Mouse (Mus musculus) midbrain, embryonic 12.5 days (tissue): ENCODE measurements at regions not wholly inside any gene's neighbourhood (a gene's known extent, or its start where the extent isn't known, plus 50 kb on each side); places are given as distances from the start of the nearest gene placed in this dataset.

ENCODE experiments used
- ATAC-seq: fragments of 200-750 bp; cut with Nextera tagmentation; 2 replicates; pipeline ENCODE4 v1.8.0; 2017; ENCODE audit warnings: low read depth, moderate TSS enrichment, moderate library complexity; ENCODE audit not compliant: low FRiP score
- H3K27ac ChIP-seq: fragments of 300-500 bp; sonication (generic); replicated peaks from 2 replicates; pipeline ENCODE4 v1.5.1; 2016; ENCODE audit warnings: mild to moderate bottlenecking
- H3K27me3 ChIP-seq: fragments of 300-500 bp; sonication (generic); 2 replicates; pipeline ENCODE4 v1.6.1; 2016; ENCODE audit warnings: mild to moderate bottlenecking
- H3K36me3 ChIP-seq: fragments of 300-500 bp; sonication (generic); 2 replicates; pipeline ENCODE4 v1.6.1; 2016
- H3K4me1 ChIP-seq: fragments of 300-500 bp; sonication (generic); 2 replicates; pipeline ENCODE4 v1.6.1; 2016
- H3K4me2 ChIP-seq: fragments of 300-500 bp; sonication (generic); replicated peaks from 2 replicates; pipeline ENCODE4 v1.6.1; 2016; ENCODE audit warnings: mild to moderate bottlenecking, moderate library complexity
- H3K4me3 ChIP-seq: fragments of 300-500 bp; sonication (generic); 2 replicates; pipeline ENCODE4 v1.5.1; 2016; ENCODE audit warnings: mild to moderate bottlenecking
- H3K9ac ChIP-seq: fragments of 300-500 bp; sonication (generic); replicated peaks from 2 replicates; pipeline ENCODE4 v1.6.1; 2016; ENCODE audit warnings: mild to moderate bottlenecking, moderate library complexity
- H3K9me3 ChIP-seq: fragments of 300-500 bp; sonication (generic); 2 replicates; pipeline ENCODE4 v1.6.1; 2016; ENCODE audit warnings: mild to moderate bottlenecking
- WGBS: fragments of 180-500 bp; shearing (Covaris S2); methylation state at CpG from one replicate; pipeline ENCODE4 v1.1.7; 2016; 5-methylcytosine and 5-hydroxymethylcytosine counted together

DNA sequence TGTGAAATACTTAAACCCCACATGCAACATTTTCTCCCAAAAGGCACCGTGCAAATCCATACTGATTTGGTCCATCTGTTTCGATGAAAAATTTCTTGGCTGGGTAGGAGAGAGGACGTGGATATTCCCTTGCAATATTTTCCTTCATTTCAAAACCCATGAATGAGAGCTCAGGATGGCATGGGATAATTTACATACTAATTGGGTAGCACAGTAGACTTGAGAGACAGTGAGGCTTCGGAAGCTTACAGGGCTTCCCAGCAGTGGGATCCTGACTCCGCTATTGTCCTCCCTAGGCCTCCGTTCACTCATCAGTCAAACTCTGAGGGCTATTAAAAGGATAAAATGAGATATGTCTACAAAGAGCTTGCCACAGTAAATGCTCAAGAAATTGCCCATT lies 59.8 kb downstream of the Sox3 start:
- 69% methylated on average over 6 of the region's 6 CpGs for WGBS
- H3K9ac ChIP-seq: no peak overlapping the region
- H3K4me1 ChIP-seq: 0 out of 2 replicates have a peak, but pooled peaks cover 7% of the 10 kb centered on the region
- ATAC-seq: no peak
- H3K4me3 ChIP-seq: no peak overlapping the region
- no peak overlapping the region for H3K4me2 ChIP-seq
- no peak overlapping the region for H3K27ac ChIP-seq
- no peaks in the 10 kb centered on the region for H3K9me3 ChIP-seq
- no peaks in the 10 kb centered on the region for H3K27me3 ChIP-seq
- H3K36me3 ChIP-seq: no peaks in the 10 kb centered on the region

DNA sequence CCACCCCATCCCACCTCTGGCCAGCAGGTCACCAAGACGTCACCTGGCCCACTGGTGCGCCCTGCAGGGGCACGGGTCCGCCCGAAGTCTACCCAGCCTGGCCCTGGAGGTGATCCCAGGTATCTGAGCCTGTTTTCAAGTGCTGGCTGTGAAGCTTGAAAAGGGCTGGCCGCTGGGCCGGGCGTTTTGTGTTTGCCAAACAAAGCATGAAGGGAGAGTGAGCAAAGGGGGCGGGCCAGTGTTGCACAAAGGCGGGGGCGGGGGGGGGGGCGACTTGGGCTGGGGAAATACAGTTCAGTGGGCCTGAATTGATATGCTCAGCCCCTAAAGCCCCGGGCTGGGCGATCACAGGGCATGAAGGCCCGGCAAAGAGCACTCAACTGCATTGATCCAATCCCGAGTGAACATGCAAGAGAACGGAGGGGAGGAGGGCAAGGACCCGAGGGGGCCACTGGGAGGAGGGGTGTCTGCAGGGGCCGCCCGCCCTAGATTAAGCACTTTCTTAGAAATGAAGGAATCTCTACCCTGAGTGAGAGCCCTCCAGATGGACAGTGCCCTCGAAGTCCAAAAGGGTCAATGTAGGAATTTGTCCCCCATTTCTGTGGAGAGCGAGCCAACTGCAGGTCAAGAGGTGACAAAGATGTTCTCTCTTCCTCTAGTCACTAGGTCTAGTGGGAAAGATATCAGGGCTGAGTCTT lies 61.8 kb downstream of the Sox3 start:
- 0 out of 2 replicates have a peak, but pooled peaks cover 7% of the 10 kb centered on the region for H3K4me1 ChIP-seq
- ATAC-seq: peak; percentile 87
- no peaks in the 10 kb centered on the region for H3K9me3 ChIP-seq
- WGBS: 30% methylated on average over 19 of the region's 22 CpGs
- no peak overlapping the region for H3K9ac ChIP-seq
- no peak overlapping the region for H3K4me3 ChIP-seq
- H3K4me2 ChIP-seq: peak overlapping the region; percentile 37
- no peaks in the 10 kb centered on the region for H3K36me3 ChIP-seq
- H3K27me3 ChIP-seq: no peaks in the 10 kb centered on the region
- no peak overlapping the region for H3K27ac ChIP-seq

DNA sequence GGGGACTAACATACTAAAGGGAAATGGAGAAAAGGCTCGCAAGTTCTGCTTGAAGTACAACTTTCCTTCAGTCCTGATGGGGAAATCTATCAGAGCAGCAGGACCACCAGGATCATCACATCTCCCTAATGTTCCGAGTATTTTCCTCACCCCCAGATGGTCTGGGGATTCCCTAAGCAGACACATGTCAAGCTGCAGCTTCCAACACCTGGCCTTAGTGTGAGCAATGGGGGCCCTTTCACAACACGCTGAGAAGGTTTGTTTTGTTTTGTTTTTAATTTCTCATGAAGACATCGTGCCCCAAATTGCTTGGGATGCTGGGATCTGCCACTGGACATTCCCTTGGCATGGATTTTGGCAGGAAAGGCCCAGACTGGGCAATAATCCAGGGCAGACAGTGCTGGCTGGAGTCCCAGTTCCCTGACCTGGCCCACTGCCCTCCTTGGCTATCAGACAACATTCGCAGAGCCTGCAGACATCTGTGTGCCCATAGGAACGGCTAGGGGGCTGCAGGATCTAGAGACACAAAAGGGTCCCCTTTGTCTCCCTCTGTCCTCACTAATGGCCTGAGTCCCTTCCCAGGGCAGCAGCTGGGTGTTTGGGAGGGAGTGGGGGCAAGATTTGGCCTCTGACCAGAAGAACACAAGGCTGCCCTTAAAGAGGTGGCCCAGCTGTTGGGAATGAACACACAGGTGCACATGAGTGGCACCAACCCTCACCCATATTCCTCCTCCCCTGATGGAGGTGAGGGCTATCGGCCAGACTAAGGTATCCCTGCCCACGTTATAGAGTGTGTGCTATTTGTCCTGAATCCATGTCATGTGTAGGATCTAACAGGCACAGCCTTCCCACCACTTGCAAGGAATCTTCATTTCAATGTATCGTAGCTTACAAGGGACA lies 67.8 kb downstream of the Sox3 start:
- no peak for ATAC-seq
- Histone ChIP-seq H3K9me3 (no peaks in the 10 kb centered on the region), H3K27ac (no peak overlapping the region), H3K4me2 (no peak overlapping the region), H3K4me3 (no peak overlapping the region), H3K27me3 (no peaks in the 10 kb centered on the region), H3K9ac (no peak overlapping the region), H3K36me3 (no peaks in the 10 kb centered on the region), H3K4me1 (no peaks in the 10 kb centered on the region)
- WGBS: 82% methylated on average over 9 of the region's 9 CpGs

DNA sequence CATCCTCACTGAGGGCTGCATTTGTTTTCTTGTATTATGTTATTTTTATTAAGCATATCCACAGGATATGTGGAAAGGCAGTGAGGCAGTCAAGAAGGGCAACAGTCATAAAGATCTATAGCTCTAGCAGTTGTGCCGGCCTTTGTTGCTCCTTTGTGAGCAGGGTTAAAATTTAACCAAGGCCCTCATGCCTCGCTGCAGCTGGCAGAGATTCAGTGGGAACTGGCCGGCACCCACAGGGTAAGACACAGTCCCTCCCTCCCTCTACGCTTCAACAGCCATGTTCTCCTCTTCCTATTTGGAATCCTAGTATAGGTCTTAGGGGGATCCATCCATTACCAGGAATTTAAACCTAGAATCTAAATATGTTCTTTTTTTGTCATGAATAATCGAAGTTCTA lies 94.7 kb downstream of the Sox3 start:
- ATAC-seq: no peak

GRCm38 (mm10) chrX:60780766-60781165 lies 112.5 kb downstream of the Sox3 start:
- Histone ChIP-seq H3K4me2 (no peak overlapping the region), H3K9me3 (no peaks in the 10 kb centered on the region), H3K9ac (no peak overlapping the region), H3K27me3 (no peaks in the 10 kb centered on the region), H3K27ac (no peak overlapping the region), H3K36me3 (no peaks in the 10 kb centered on the region), H3K4me1 (no peaks in the 10 kb centered on the region), H3K4me3 (no peak overlapping the region)
- WGBS: 45% methylated on average over 5 of the region's 5 CpGs
- no peak for ATAC-seq

More for the DNA sequence above, 94.7 kb downstream of the Sox3 start:
- Histone ChIP-seq H3K9ac (no peak overlapping the region), H3K36me3 (no peaks in the 10 kb centered on the region), H3K9me3 (no peaks in the 10 kb centered on the region), H3K4me3 (no peak overlapping the region), H3K27me3 (no peaks in the 10 kb centered on the region), H3K4me2 (no peak overlapping the region), H3K4me1 (0 out of 2 replicates have a peak, but pooled peaks cover 8% of the 10 kb centered on the region), H3K27ac (no peak overlapping the region)
- WGBS: 70% methylated on average over 5 of the region's 5 CpGs

- H3K4me2 ChIP-seq: no peak overlapping the region
- H3K27ac ChIP-seq: no peak overlapping the region
- H3K9me3 ChIP-seq: no peaks in the 10 kb centered on the region
- H3K4me1 ChIP-seq: no peaks in the 10 kb centered on the region
- H3K36me3 ChIP-seq: no peaks in the 10 kb centered on the region
- 59% methylated on average over 2 of the region's 2 CpGs for WGBS
- H3K9ac ChIP-seq: no peak overlapping the region
- no peaks in the 10 kb centered on the region for H3K27me3 ChIP-seq
- ATAC-seq: no peak
- no peak overlapping the region for H3K4me3 ChIP-seq
Observed at GRCm38 (mm10) chrX:60780161-60780560, 113.1 kb downstream of the Sox3 start.

GRCm38 (mm10) chrX:60773645-60774044 lies 119.6 kb downstream of the Sox3 start:
- Histone ChIP-seq H3K9me3 (no peaks in the 10 kb centered on the region), H3K4me3 (no peak overlapping the region), H3K4me1 (no peaks in the 10 kb centered on the region), H3K4me2 (no peak overlapping the region), H3K27ac (no peak overlapping the region), H3K27me3 (no peaks in the 10 kb centered on the region), H3K9ac (no peak overlapping the region), H3K36me3 (no peaks in the 10 kb centered on the region)
- WGBS: 76% methylated on average over 5 of the region's 5 CpGs
- no peak for ATAC-seq

DNA sequence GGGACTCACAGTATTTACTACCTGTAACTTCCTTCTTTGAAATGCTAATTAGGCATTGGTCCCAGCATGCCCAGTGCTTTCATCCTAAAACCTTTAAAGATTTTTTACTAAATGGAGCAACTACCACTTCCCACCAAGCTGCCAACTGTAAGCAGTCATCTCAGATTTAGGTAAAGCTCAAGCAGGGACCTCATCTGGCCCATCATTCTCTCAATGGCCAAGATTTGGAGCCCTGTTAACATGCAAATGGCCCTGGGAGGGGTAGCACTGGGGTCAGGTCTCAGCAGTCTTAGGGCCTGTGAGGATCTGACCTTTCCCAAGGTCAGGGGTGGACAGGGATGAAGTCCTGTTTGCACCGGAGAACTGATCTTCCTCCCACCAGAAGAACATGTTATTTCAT lies 120.8 kb downstream of the Sox3 start:
- H3K27ac ChIP-seq: no peak overlapping the region
- H3K9ac ChIP-seq: no peak overlapping the region
- no peaks in the 10 kb centered on the region for H3K27me3 ChIP-seq
- no peaks in the 10 kb centered on the region for H3K9me3 ChIP-seq
- H3K4me1 ChIP-seq: no peaks in the 10 kb centered on the region
- no peak for ATAC-seq
- no peaks in the 10 kb centered on the region for H3K36me3 ChIP-seq
- 40% methylated on average over 1 of the region's 1 CpGs for WGBS
- H3K4me2 ChIP-seq: no peak overlapping the region
- no peak overlapping the region for H3K4me3 ChIP-seq

GRCm38 (mm10) chrX:60750456-60750855 lies 142.8 kb downstream of the Sox3 start:
- H3K9me3 ChIP-seq: no peaks in the 10 kb centered on the region
- no peak overlapping the region for H3K4me3 ChIP-seq
- no peaks in the 10 kb centered on the region for H3K36me3 ChIP-seq
- no peak overlapping the region for H3K9ac ChIP-seq
- H3K27ac ChIP-seq: no peak overlapping the region
- H3K4me1 ChIP-seq: no peaks in the 10 kb centered on the region
- H3K27me3 ChIP-seq: no peaks in the 10 kb centered on the region
- ATAC-seq: no peak
- 56% methylated on average over 5 of the region's 5 CpGs for WGBS
- no peak overlapping the region for H3K4me2 ChIP-seq

DNA sequence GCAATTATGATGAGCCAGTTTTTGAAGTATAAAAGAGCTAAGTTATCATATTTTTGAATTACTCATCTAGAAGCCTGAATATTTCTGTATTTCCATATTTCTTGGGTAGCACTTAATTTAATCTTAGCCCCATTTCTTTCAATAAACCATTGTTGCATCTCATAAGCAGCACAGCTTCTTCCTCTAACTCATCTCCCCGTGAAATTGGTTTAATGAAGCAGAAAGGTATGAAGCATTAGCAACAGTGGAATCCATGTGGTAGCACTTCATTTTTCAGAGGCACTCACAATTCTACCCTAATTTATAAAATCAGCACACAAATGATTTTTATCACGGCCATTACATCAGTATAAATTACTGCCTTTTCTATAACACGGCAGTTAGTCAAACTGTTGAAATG lies 149.3 kb downstream of the Sox3 start:
- Histone ChIP-seq H3K9me3 (no peaks in the 10 kb centered on the region), H3K27me3 (no peaks in the 10 kb centered on the region), H3K9ac (no peak overlapping the region), H3K4me1 (no peaks in the 10 kb centered on the region), H3K4me3 (no peak overlapping the region), H3K36me3 (no peaks in the 10 kb centered on the region), H3K4me2 (no peak overlapping the region), H3K27ac (no peak overlapping the region)
- ATAC-seq: no peak
- 60% methylated on average over 3 of the region's 3 CpGs for WGBS

DNA sequence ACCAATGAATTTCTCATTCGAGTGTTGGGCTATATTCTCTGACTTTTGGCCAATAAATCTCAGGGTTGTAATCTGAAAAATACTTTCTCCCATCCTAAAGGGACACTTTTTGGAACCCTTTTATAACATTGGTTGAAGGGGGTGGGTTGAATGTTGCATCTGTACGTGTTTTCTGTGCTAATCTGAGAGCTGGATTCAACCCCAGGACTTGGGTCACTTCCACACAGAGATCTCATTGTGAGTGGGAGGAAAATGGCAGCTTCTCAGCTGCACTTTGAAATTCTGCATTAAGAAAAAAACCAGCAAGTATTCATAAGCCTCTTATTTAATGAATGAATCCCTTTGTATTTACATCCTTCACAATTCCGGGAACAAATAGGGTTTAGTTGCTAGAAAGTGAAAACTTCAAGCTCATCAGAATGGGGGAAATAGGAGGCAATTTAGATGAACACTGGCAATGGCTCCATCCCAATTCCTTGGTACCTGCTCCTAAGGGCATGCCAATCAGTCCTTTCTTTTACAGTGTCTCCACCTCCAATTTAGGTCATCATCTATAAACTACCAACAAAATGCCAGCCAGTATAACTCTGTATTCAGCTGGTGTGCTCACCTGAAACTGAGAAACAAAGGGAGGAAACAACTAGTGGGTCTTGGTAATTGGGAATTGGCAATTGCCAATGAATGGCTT lies 150.1 kb downstream of the Sox3 start:
- Histone ChIP-seq H3K4me2 (no peak overlapping the region), H3K9me3 (no peaks in the 10 kb centered on the region), H3K4me3 (no peak overlapping the region), H3K4me1 (no peaks in the 10 kb centered on the region), H3K9ac (no peak overlapping the region), H3K27ac (no peak overlapping the region), H3K27me3 (no peaks in the 10 kb centered on the region), H3K36me3 (no peaks in the 10 kb centered on the region)
- 60% methylated on average over 3 of the region's 3 CpGs for WGBS
- ATAC-seq: no peak
